Comparison of ENCODE assay signal across 11 mouse cellular contexts in genomic region chr1:43460468-43460867, GRCm38 (mm10).
"Had no signal": no experiment of that assay in that cellular context is flagged by ENCODE, and none has a peak within 500 bp of the region (broad histone marks: within the 10 kb centered on the region; RNA-seq: fewer than 3 reads in every experiment).

No protein-coding gene starts in this region.

- DNase-seq: liver; liver, embryonic 13.5 days; liver, postnatal 0 days; lung, adult 2 months; lung, postnatal 14 days; lung, postnatal 36 days; retina, postnatal 1 day; right cerebral cortex, adult 18-20 months; right cerebral cortex, postnatal 25 days; right cerebral cortex, postnatal 4 days; spleen, adult 18-20 months had no signal
